Mouse (Mus musculus) spleen, postnatal 36 days (tissue): ENCODE results near the gene Irak3.

Experiments
- DNase-seq, 2 experiments: peaks; one replicate each; pipeline ENCODE4 v3.0.0; 2022; ENCODE audit warnings: low spot score in 2 of 2, mixed read lengths in 1 of 2

Irak3 gene

DNA sequence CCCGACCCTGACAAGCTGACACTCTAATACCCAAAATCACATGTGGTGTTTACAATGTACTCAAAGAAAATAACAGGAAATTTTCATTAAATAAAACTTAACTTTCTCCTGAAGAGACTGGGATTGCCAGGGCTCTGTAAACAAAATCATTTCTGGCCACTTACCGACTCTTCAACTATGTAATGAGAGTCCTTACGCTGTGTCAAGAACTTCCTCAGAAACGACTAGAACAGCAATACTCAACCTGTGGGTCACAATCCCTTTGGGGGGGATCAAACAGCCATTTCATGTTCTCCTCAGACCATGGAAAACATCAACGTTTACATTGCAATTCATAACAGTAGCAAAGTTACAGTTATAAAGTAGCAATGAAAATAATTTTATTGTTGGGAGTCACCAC is 104.4 kb downstream of the Irak3 start:
- DNase-seq = no peak

- DNase-seq = no peak
Observed at GRCm38 (mm10) chr10:120095716-120096115, 106.2 kb downstream of the Irak3 start.

DNA sequence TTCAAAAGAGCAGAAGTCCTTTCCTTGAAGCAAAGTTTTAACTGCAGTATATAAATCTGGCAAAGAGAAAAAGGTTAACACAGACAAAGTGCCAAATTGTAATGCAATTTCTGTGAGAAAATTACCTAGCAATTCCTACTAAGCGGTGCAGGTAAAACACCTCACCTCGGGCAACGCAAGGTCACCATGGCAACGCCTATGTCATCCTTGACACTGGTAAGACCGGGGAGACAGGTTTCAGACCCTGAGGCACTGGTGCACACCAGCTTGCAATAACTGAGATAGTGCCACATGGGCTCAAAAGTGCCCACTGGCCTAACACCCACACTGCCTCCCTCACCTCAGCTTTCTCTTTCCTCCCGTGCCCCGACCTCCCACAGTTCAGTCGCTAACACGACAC is 106.8 kb downstream of the Irak3 start:
- no peak for DNase-seq

DNA sequence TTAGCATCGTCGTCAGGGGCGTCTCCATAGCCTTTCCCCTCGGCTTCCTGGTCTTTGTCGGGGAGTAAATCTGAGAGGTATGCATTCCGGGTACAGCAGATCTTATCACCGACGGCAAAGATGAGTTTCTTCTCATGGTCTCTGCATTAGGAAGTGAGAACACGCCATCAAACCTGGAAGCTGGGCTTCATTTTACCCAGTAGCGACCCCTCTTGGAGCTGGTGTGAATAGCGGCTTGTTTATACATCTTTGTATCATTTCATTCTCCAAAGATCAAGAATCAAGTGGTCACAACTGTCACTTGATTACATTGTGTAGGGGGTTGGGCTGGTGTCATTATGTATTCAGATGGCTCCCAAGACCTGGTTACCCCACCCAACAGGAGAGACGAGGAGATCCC is 109.4 kb downstream of the Irak3 start:
- no peak for DNase-seq
